Mouse (Mus musculus) liver, embryonic 14.5 days (tissue): ENCODE measurements around the gene Card14.

Experiments used
- CTCF ChIP-seq: IDR thresholded peaks from 2 replicates; pipeline ENCODE4 v1.5.1; 2016; ENCODE audit warnings: antibody characterized with exemption, low read depth, control low read depth
- EP300 ChIP-seq: IDR thresholded peaks from 2 replicates; pipeline ENCODE4 v1.6.1; 2016; ENCODE audit warnings: antibody characterized with exemption, low read depth

GRCm38 (mm10) chr11:119300246-119300935 lies 7.2 kb upstream of the Card14 start:
- TF ChIP-seq EP300 = no peak
- no peak for TF ChIP-seq CTCF
